Mouse (Mus musculus) T-helper 1 cell (primary cell): ENCODE data around the gene Cbarp.

Experiments
- in situ Hi-C: fragments of 300-600 bp; cut with MboI, MseI; formaldehyde crosslinking; loops from one replicate; pipeline ENCODE4 v1.15.1; 2025; ENCODE audit warnings: high pct_unique_total_duplicates

The Cbarp gene

DNA sequence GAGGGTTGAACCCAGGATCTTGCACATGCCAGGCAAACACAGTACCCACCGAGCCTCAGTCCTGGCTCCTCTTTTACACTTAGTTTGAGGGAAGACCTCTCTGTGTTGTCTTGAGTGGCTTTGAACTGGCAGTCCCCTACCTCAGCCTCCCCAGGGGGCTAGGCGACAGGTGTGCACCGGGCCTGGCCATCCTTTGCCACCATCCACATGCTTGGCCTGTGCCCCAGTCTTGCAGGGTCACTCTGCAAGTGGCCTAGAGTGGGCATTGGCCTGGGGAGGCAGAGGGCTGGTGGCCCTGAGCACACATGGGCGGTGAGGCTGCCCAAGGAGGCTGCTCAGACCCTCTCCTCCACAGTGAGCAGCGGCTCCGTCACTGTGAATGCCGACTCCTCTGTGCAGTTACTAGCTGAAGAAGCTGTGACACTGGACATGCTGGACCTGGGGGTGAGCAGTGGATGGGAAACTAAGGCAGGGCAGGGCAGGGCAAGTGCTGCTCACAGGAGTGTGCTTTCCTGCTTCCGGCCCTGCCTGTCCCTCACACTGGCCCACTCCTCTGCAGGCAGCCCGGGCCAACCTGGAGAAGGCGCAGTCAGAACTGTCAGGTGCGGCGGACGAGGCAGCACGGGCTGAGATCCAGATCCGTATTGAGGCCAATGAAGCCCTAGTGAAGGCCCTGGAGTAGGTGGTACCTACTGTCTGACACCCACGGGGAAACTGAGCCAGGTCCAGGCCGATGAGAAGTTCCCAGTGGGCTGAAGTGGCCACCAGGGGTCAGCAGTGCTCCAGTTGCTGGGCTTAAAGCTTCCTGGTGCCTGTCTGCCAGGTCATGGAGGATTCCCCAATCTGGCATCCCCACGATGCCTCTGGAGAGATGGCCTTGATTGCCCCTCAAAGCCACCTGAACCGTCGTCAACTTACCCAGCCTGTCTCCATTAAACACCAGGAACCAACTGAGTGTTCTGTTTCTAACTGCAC, 4.5 kb upstream of the Cbarp start:
- in situ Hi-C loops, result no loop called here

DNA sequence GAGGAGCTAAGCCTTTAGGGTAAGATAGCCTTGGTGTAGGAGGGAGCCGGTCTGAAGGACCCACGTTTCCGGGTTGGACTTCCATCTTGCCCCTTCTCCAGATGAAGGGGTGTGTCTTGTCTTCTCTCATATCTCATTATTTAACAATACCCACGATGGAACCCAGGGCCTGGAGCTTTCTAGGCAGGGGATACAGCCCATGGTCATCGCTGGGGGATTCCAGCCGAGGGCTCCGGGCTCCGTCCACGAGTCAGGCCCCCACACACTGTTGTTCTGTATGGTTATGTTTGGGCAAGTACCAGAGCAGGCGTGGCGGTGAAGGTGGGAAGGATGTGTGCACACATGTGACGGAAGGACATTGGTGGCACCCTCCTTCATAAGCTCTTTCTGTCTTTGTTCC, 3.5 kb upstream of the Cbarp start:
- in situ Hi-C loops, result no loop called here

DNA sequence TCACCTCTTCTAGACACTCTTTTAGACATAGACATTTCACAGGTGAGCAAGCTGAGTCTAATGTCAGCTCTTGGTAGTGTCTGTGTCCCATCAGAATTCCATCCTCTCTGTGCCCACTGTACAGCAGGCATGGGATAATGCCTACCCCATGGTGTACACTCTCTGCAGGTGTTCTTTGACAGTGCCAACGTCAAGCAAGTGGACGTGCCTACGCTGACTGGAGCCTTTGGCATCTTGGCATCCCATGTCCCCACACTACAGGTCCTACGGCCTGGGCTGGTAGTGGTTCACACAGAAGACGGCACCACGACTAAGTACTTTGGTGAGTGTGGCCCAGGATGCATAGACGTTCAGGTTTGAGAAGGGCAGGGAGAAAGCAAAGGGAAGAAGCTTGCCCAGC, 3.0 kb upstream of the Cbarp start:
- in situ Hi-C loops, result no loop called here

DNA sequence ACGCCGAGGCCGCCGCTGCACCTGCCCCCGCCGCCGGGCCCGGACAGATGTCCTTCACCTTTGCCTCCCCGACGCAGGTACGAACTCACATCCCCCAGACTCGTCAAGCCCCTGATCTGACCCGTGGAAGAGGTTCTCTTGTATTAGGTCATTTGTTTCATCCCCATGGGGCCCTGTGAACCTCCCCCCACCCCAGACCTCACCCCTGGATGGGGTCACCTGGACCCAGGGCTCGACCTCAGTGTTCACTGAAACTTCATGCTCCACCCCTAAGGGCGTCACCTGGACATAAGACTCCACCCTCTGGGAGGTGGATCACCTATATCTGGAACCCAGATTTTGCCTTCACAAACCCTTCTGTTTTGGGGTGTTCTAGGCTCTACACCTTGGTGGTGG, 1.9 kb upstream of the Cbarp start:
- in situ Hi-C loops, result no loop called here

DNA sequence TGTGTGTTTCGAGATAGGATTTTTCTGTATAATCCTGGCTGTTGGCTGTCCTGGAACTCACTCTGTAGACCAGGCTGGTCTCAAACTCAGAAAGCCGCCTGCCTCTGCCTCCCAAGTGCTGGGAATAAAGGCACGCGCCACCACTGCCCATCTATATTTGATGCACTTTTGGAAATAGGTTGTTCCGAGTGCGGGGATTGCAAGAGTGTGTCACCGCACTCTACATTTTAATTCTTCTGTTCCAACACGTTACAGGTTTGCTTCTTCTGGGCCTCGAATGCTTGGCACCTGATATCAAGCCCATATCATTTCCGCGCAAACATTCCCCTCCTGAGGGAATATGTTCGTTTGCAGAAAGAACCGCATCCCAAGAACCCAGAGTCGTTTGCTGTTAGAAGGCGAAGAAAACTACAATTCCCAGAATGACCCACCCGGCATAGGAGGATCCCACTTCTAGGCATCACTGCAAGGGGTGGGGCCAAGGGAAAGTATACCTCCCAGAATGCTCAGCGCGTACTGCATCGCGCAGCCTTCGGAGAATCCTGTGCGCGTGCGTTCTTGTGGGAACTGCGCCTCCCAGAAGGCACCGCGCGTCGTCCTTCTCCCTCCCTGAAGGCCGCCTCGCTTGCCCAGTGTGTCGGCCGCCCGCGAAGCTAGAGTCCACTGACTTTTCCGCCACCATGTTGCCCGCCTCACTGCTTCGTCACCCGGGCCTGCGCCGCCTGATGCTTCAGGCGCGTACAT, 1.3 kb upstream of the Cbarp start:
- in situ Hi-C loops, result no loop called here

DNA sequence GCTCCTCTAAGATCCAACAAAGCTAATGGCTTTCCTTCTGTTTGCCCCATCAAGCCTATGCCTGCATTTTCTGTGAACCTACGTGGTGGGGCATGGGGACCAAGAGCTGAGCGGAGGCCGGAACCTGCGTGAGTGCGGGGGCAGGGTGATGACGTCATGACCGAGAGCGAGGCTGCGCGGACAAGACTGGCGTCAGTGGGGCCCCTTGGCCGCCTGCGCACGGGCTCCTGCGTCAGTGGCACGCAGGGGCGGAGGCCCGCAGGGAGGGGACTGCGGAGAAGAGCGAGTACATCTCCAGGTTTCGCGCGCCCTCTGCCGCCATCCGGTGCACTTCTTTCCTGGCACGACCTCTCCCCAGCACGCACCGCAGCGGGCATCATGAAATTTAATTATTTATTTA, 608 bp upstream of the Cbarp start:
- in situ Hi-C loops, result no loop called here

DNA sequence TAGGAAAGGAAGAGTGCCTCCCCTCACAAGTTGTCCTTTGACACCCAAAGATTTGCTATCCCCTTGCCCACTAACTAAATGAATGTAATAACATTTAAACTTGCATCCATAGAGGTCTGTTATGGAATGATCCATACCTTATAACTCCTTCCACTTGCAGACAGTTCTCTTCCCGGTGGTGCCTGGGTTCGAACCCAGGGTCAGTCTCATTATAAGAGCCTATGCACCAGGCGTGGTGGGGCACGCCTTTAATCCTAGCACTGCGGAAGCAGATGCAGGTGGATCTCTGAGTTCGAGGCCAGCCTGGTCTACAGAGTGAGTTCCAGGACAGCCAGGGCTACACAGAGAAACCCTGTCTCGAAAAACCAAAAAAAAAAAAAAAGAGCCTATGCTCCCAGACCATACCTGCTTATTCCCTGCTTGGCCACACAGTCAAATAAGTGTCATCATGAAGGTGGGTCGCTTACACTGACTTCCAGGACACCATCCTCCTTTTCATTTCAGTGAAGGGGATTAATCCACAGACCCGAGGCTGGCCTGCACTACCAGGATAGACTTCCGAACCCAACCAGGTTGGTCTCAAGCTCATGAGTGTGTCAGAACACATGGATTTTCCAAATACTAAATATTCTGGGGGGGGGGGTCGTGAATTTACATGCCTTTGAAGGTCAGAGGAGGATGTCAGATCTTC, 515 bp downstream of the Cbarp start:
- in situ Hi-C loops, result no loop called here

DNA sequence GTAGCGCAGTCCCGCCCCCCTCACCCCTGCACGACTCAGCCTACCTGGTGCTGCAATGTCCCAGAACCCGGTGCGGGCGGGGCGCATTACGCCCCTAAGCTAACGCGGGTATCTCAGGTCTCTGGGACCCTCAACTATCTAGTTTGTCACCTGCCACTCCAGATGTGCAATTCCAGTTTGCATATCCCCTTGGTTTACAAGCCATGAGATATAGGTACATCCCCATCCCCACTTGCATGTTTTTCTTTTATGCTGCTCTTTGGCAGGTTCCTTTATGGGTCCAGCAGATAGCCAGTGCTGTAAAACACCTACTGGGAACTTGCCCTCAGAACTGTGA, 1.2 kb downstream of the Cbarp start:
- in situ Hi-C loops, result no loop called here

DNA sequence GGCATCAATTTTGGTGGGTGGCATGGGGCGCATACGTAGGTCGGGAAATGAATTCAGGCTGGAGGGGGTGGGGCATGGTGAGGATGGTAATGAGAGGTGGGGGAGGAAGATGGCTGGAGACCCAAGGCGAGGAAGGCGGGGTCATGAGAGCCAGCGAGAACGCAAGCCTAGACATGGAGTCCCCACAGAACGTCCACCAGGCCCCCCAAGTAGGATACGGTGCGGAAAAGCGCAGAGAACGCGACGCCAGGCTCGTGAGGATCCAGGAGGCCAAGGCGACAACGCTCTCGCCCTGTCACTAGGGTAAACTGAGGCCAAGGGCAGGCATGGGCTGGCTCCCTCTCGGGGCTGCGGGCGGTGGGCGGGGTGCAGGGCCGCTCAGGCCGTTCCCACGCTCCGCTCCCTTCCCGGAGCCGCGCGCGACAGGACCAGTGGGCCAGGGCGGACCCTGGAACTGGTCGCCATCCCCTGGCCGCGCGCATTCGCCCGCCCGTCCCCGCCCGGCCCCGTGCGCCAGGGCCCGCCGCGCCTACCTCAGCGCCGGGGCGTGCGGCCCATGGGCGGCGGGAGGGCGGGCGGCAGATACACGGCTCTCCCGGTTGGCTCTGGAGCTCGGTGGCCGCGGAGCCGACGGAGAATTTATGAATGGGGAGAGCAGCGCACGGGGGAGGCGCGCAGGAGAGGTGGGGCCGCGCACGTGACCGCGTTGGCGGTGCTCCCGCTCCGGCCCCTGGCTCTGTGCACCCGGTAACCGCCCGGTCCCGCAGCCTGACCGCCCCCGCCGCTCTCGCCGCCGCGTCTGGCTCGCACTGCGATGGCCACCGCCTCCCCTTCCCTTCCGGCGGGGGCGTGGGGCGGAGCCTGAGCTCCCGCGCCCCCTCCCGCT, 1.8 kb downstream of the Cbarp start, which contains the start of gene Atp5d:
Atp5d (plus strand) TSS at position 80 of the 886 bp plus-strand sequence.
- in situ Hi-C loops, result no loop called here

DNA sequence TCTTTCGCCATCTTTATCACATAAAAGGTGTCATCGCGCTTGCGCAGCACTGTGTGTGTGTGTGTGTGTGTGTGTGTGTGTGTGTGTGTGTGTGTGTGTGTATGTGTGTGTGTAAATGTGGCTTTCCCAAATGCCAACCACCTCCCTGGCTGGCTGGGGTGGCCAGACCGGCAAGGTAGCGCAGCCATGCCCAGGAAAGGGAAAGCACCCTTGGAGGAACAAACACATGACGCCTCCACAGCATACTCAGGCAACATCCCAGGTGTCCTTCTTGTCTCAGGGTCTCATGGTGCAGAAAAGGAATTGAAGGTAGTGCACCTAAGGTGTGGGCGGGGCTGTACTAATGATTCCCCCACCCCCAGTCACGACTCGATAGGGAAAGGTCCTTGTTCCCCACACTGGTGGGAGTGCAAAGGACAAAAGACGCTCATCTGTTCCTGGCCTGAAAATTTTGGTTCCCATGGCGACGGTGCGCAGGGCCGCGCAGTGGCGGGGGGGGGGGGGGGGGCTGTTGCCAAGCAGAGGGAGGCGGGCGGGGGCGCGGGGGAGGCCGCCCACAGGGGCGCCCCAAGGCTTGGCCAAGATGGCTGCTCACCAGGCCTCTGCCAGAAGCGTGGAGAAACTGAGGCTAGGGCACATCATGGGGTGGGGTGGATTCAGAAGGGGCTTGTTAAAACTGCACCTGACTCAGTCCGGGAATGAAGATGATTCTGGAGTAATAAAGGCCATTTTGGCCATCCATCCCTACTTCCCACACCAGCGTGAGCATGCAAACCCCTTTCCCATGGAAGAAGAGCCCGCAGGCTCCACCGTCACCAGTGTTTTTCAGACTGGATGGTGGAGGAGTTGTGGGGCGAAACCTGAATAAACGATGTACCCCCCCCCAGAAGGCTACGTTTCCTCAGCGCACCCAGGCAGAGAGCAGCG, 2.7 kb downstream of the Cbarp start:
- in situ Hi-C loops, result no loop called here

DNA sequence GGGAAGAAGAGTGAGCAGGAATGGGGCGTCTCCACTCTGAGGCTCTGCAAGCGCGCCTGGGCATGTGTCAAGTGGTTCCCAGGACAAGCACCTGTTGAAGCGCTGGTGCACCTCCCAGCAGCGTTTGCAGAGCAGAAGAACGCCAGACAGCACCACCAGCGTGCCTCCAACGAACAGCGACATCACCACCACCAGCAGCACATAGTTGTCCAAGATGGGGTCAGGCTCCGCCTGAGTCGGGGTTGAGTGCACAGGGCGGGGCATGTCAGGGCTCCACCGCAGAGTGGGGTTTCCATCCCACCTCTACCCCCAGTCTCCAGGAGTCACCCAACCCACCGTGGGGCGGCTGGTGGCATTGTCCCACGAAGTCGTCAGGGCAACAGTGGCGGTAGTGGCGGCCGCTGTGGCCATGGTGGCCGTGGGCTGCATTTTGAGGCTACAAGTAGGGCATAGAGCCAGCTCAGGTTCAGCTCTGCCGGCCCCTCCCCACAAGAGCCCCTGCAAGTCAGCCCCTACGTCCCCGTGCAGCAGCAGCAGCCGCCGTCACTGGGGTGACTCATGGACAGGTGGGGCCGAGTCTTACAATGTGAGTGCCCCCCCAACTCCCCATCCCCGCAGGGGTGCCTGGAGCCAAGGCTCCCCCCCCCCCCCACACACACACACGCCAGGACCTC, 3.5 kb downstream of the Cbarp start:
- in situ Hi-C loops, result no loop called here

DNA sequence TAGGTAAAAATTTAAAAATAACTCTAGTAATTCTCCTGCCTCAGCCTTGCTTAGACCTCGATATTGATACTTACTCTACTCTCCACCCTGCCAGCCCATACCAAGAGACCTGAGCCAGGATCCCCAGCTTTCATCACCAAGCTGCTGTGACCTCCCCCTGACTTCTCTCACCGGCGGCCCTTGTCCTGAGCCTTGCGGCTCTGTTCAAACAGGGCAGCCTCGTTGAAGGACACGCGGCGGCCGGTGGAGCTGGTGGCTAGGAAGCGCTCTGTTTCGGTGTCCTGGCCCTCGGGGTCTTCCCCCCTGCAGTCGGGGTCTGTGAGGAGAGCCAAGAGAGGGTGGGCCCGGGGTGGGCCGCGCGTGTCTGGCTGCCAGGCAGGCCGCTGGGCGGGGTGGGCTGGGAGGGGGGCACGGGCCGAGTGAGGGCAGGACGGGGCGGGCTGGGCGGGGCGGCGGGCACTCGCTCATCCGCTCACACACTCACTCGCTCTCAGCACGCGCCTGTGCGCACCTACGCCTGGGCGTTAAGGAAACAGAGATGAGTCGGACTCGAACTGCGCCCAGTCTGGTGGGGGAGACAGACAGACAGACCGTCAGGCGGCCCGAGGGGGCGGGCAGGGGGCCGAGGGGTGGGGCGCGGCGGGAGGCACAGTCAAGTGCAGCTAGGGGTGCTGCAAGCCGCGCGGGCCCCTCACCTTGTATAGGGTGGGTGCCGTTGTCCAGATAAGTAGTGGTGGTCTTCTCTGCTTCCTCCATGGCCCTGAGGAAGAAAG, 4.3 kb downstream of the Cbarp start:
- in situ Hi-C loops, result no loop called here

DNA sequence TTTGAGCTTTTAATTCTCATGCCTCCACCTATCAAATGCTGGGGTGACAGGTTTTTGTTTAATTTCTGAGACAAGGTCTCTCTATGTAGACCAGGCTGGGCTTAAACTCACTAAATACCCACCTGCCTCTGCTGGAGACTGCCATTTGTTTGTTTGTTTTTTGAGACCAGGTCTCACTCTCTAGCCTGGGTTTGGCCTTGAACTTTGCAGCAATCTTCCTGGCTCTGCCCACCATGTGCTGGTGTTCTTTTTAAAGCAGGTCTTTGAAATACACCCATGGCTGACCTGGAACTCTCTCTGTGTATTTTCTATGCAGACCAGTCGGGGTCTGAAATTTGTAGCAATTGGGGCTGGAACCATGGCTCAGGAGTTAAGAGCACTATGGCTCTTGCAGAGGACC, 5.0 kb downstream of the Cbarp start:
- in situ Hi-C loops, result no loop called here

DNA sequence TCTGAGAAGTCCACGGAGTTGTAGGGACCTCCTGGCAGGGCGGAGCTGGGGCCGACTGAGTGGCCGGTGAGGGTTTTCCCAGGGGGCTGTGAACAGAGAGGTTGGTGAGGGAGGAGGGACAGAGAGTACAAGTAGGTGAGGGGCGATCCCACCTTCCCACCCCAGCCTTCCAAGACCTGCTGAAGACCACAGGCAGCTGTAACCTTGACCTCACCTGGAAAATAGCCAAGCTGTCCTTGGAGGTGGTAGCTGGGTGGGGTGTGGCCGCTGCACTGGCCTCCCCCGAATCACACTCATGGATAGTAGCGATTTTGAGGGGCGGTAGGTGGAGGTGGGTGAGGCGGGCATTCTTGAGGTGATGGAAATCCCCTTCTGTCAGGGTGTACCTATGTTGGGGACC, 5.5 kb downstream of the Cbarp start:
- in situ Hi-C loops, result no loop called here

DNA sequence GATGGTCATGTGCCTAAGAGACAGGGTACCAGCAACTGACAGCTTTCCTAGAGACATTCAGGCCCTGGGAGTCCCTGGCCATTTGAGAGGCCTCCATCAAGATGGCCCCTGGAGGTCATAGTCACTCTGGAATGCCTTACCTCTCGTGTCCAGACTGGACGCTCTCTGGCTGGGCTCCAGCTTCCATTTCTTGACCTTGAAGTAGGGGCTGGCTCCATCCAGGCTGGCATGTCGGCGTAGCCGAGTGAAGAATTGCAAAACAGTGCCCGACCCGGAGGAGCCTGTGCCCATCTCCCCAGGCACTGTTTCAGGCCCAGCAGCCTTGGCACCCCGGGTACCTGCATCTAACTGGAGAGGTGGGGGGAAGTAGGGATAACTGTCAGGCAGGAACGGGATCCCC, 6.2 kb downstream of the Cbarp start:
- in situ Hi-C loops, result no loop called here

DNA sequence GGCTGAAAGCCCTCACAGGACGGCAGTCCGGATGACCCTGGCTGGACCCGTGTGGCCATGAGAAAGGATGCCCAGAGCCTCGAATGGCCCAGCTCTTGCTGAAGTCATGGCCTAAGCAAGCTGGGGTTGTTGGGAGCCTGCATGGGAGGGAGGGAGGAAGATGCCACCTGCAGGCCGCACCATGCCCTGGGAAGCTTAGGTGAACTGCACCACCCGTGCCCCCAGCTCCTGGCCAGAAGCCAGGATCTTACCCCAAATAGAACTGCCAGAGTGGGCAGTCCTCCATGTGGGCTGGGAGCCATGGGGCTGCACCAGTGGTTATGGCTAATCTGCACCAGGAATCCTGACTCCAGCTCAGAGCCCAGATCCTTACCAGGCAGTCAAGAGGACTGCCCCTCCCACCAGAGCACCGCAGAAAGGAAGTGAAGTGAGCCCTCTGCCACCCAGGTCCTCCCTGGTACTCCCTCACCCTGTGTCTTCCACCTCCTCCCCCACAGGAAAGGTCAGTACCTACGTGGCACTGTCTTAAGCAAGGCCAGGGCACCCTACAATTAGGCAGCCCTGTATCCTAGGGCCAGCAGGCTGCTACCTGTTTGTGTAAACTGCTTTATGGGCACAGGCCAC, 7.3 kb downstream of the Cbarp start:
- in situ Hi-C loops, result no loop called here

DNA sequence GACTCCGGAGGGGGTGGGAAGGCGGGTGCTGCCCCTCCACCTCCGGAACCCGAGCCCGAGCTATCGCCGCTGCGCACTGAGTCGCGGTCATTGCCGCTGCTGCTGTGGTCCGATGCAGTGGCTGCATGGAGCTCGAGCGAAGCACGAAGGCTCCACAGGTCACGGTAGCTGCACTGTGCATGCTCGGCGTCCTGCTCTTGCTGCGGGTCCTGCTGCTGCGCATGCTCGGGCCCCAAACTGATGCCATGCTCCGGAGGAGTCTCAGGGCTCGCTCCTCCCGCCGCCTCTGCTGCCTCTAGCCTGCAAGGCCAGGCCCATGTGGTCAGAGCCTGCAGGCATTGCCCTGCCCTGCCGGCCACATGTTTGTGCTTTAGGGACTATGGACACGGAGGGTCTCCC, 8.7 kb downstream of the Cbarp start:
- in situ Hi-C loops, result no loop called here

DNA sequence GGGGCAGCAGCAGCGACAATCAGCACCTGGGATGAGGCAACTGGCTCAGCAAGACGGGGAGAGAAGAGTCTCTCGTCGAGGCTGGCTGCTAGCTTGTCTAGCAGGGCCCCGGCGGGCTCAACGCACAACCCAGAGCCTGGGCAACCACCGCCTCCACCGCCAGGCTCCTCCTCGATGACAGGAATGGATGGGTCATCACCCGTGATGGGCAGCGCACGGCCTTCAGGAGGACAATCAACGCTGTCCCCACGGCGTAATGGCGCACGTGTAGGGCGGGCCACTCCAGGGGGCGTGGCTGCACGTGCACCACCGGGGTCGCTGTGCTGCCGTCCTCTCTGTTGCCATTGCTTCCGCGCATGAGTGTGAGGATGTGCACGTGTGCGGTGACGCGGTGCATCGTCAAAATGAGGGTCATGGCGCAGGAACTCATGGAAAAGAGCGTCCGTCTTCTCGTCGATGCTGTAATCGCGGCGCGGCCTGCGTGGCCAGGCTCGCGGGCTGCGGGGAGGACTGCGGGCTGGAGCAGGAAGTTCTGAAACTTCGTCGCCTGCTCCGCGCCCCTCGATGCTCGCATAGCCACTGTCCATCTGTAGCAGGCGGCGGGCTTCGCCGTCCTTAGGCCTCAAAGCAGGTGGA, 9.2 kb downstream of the Cbarp start:
- in situ Hi-C loops, result no loop called here
